Mouse (Mus musculus): ENCODE data around the gene Supt4a.

Gene Supt4a

DNA sequence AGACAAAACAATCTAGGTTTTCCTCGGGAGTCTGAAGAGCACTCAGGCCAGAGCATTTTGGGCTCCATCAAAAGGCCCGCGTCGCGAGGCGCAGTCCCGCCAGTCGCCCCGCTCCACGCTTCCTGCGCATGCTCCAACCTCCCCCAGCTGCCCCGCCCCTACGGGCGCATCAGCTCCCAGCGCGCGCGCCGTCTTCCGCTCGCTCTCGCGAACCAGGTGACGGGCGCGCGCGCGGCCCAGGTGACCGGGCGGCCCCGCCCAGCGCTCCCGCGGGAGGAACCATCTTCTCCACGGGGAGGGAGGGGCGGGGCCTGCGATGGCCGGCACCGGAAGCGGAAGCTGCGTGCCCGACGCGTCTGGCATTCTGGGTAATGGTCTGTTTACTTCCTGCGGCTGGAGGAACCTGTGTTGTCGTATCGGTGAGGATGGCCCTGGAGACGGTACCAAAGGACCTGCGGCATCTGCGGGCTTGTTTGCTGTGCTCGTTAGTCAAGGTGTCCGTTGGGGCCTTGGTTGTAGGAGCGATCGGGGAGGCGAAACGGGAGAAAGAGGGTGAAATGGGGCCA is at the start of gene Supt4a:
TSS of gene Supt4a (plus strand) at position 378 of the 566 bp plus-strand sequence.
- in situ Hi-C loops (cut with MboI; ENCODE audit: low sequenced_read_pairs), result no loop called here

GRCm38 (mm10) chr11:87688478-87689203 is 48.7 kb upstream of the Supt4a start:
- in situ Hi-C loops (cut with MboI; ENCODE audit: low sequenced_read_pairs), result no loop called here

DNA sequence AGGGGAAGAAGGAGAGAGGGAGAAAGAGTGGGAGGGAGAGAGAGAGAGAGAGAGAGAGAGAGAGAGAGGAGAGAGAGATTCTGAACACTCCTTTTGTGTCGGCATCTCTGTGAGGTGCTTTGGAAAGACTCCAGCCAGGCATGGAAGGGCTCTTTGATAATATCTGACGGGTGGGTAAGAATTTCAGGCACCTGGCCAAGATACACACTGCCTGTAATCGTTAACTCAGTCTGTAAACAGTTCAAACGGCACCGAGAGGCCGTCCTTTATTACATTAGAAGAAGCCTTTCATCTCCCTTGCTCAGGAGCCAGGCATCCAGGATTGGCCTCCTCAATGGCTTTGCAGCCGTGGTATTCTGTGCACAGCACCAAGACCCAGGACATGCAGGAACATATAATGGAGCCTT is 47.9 kb upstream of the Supt4a start:
- in situ Hi-C loops (cut with MboI; ENCODE audit: low sequenced_read_pairs), result no loop called here

GRCm38 (mm10) chr11:87690054-87690740 is 47.2 kb upstream of the Supt4a start:
- in situ Hi-C loops (cut with MboI; ENCODE audit: low sequenced_read_pairs), result no loop called here

DNA sequence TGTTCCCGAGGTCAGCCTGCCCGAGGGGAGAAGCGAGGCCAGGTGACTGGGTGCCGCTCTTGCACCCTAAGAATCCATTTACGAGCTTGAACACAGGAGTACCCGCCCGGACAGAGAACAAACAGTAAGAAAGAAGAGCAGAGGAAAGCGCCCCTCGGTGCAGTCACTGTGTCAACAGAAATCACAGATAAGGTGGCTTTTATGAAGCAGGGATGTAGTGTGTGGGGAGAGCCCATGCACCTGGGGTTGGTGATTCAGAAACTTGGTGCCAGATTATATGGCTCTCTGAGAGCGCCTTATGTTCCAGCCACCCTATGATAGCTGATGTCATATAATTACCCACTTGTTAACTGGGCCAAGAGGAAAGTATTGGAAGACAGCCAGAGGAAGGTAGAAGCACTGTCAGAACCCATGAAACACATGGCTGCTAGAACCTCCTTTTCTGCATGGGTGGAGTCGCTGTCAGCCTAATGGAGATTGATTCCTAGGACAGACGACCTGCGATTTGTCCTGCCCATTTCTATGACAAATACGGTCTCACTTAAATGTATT is 40.1 kb upstream of the Supt4a start:
- in situ Hi-C loops (cut with MboI; ENCODE audit: low sequenced_read_pairs), result no loop called here

DNA sequence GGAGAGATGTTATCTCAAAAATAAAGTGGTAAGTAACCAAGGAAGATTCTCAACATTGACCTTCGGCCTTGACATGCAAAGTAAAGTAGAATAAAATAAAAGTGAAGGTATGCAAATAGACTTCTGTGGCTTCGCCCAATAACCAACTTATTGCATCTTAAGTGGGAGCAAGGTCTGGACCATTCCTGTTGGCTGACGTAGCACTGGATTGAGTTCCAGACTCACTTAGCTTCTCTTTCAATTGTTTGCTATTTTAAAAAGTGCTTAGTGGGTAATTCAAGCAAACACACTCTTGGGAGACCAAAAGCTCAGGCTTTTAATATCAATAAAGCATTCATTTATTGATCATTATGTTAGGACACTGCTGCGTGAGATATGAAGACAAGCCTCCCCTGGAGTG is 39.2 kb upstream of the Supt4a start:
- in situ Hi-C loops (cut with MboI; ENCODE audit: low sequenced_read_pairs), result no loop called here

- in situ Hi-C loops (cut with MboI; ENCODE audit: low sequenced_read_pairs), result no loop called here
These were observed 36.2 kb upstream of the Supt4a start for GRCm38 (mm10) chr11:87701108-87701507.

DNA sequence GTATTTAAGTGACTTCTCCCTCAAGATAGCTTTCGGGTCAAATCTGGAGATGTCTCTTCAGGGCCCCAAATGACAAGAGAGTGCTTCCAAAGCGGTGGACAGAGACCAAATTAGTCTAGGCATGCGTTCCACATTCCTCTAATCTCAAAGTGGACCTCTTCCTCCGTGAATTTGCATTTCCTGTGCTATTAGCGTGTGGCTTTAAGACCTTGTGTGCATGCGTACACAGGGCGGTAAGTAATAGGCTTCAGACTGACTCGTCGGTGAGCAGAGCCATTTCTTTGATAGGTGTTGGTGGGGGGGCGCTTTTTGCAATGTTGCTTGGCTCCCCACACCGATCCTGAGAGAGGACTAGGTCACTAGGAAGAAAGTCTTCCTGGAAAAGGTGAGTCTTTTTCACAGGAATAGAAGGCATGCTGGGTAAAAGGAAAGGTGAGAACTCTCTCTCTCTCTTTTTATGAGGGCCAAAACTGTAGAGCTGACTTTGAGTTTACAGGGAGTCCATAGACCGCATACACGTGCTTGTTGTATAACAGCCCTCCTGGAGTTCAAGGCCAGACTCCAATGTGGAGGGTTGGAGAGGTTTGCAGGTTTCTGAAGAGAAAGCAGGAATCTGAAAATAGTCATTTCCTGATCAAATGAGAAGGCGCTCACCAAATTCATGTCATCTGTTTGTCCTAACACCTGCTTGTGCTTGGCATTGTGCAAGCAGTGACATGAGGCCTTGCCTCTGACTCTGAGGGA is 35.3 kb upstream of the Supt4a start:
- in situ Hi-C loops (cut with MboI; ENCODE audit: low sequenced_read_pairs), result no loop called here

- in situ Hi-C loops (cut with MboI; ENCODE audit: low sequenced_read_pairs), result no loop called here
These were observed 33.7 kb upstream of the Supt4a start for GRCm38 (mm10) chr11:87703654-87704053.

DNA sequence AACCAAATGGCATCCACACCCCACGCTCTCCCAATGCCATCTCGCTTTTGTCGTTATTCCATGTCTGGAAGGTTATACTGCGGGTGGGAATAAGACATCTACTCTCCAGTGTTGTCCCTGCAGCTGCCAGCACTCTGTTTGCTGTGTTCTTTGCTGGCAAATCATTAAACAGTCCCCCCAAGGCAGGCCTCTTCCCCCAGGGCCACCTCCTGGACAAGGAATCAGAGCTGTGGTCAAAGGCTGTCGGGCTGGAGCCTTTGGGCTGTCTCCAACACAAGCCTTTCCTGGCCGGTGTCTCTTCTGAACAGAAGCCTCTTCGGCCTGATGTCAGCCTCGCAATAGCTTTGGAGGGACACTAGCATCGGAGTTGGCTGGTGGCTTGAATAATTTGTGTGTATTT is 33.1 kb upstream of the Supt4a start:
- in situ Hi-C loops (cut with MboI; ENCODE audit: low sequenced_read_pairs), result no loop called here

DNA sequence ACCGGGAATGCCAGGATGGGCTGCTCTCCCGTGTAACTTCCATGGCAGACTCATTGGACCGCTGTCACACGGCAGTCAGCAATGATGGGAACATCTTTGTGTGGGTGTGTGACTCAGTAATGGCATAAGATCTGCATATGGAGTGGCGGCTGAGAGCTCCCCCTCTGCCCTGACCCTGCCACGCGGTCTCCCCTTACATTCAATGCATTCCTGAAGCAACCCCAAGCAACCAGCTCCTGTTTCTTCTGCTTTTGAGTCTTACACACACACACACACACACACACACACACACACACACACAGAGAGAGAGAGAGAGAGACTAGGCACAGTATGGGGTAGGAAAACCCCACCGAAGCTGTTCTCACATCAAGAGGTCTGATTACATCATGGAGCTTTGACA is 29.8 kb upstream of the Supt4a start:
- in situ Hi-C loops (cut with MboI; ENCODE audit: low sequenced_read_pairs), result no loop called here

DNA sequence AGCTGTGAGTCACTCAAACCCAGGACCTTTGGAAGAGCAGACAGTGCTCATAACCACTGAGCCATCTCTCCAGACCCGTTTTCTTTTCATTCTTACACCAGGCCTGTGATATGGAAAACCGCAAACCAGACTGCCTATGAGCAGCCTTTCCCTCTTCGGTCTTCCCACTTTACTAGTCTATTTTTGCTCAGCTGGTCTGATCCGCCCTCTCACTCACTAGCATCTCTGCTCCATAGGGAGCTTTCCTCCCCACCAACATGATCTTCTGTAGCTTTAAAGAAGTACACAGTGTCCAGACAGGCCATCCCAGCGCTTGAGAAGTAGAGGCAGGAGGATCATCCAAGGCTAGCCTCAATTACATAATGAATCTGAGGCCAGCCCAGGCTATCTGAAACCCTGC is 28.4 kb upstream of the Supt4a start:
- in situ Hi-C loops (cut with MboI; ENCODE audit: low sequenced_read_pairs), result no loop called here

DNA sequence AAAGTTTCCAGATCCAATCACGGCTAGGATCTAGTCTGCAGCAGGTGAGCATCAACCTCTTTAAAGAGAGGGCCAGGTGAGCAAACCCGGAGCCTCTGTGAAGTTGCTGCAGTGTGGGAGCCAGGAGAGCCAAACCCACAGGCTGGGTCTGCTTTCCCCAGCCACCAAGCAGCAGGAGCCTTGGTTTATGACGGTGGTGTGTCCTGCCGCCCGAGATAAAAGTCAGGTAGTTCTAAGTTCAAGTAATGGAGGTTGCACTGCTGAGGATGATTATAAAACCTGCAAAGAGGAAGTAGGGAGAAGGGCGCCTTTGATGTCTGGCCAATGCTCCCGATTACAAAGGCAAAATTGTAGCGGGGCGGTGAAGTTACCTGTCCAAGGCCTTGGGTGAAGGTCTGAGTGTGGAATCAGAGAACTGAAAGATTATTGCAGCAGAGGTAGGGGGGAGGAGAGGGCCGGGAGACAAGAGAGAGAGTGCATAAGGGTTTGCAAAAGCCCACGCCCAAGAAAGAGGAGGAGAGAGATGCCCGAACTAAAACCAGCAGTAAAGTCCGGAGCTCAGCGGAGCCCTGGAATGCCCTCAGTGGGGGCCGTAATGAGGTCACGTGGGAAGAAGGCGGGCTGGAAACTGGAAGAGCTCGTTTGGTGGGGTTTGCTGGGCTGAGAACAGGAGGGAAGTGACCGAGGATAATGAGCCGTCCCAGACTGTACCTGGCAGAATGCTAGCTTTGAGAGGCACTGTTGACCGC is 27.7 kb upstream of the Supt4a start:
- in situ Hi-C loops (cut with MboI; ENCODE audit: low sequenced_read_pairs), result no loop called here

GRCm38 (mm10) chr11:87710262-87710615 is 27.1 kb upstream of the Supt4a start:
- in situ Hi-C loops (cut with MboI; ENCODE audit: low sequenced_read_pairs), result no loop called here

- in situ Hi-C loops (cut with MboI; ENCODE audit: low sequenced_read_pairs), result no loop called here
These were observed 25.2 kb upstream of the Supt4a start for GRCm38 (mm10) chr11:87712188-87712587.

DNA sequence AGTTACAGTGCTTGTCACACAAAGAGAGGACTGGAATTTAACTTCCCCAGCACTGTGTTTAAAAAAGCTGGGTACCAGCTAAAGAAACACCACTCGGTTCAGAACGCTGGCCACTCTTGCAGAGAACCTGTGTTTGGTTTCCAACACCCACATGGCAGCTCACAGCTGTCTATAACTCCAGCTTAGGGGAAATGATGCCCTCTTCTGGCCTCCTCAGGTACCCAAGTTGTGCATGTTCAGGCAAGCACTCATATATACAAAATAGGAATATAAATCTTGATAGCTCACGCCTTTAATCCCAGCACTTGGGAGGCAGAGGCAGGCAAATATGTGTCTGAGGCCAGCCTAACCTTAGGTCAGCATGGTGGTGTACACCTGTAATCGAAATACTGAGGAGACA is 21.4 kb upstream of the Supt4a start:
- in situ Hi-C loops (cut with MboI; ENCODE audit: low sequenced_read_pairs), result no loop called here

- in situ Hi-C loops (cut with MboI; ENCODE audit: low sequenced_read_pairs), result no loop called here
These were observed 17.8 kb upstream of the Supt4a start for GRCm38 (mm10) chr11:87719526-87719925.

DNA sequence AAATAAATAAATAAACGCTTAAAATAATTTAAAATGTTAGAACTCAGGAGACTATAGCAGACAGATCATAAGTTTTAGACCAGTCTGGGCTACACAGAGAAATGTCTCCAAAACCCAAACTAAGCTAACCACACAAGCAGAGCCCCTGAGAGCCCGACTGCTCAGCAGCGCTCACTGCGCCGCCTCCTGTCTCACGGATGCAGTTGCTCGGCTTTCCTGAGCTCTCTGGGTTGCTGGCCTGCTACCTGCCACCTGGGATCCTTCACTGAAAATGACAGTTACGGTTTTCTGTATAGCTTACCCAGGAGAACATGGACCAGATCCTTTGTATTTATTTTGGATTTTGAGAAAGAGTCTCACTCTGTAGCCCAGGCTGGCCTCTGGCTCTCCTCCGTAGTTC is 17.0 kb upstream of the Supt4a start:
- in situ Hi-C loops (cut with MboI; ENCODE audit: low sequenced_read_pairs), result no loop called here

GRCm38 (mm10) chr11:87720839-87721238 is 16.5 kb upstream of the Supt4a start:
- in situ Hi-C loops (cut with MboI; ENCODE audit: low sequenced_read_pairs), result no loop called here

DNA sequence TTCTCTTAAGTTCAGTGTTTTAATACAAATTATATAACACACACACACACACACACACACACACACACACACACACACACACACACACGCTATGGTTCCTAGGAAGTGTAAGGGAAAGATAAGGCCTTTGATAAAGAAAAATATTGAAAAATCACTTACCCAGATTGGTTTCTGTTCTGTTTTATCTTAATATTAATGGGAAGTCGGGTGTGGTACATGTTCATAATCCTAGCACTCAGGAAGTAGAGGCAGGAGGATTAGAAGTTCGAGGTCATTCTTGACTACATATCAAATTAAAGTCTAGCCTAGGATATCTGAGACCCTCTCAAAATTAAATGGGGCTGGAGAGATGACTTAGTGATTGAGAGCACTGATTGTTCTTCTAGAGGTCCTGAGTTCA is 15.2 kb upstream of the Supt4a start:
- in situ Hi-C loops (cut with MboI; ENCODE audit: low sequenced_read_pairs), result no loop called here

DNA sequence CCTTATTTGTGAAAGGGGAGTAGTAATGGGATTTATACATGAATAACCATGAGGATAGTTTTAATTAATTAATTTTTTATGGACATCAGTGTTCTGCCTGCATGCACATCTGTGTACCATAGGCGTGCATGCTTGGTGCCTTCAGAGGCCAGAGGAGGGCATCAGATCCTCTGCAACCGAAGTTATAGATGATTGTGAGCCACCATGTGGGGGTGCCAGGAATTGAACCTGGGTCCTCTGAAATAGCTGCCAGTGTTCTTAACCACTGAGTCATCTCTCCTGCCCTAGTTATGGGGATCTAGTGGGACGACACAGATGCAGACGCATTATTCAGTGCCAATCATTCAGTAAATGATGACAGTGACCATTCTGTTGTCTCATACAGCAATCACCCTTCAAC is 14.5 kb upstream of the Supt4a start:
- in situ Hi-C loops (cut with MboI; ENCODE audit: low sequenced_read_pairs), result no loop called here

All from CH12F3 (cell line).